Mouse (Mus musculus) olfactory bulb, adult 2 months (tissue): ENCODE measurements around the gene Gprin2.

Source experiments
- CTCF ChIP-seq: fragments of 200-500 bp; IDR thresholded peaks from 2 replicates; pipeline ENCODE4 v1.5.1; 2012; ENCODE audit warnings: low read depth, mild to moderate bottlenecking, low read length, moderate library complexity; ENCODE audit not compliant: insufficient read depth
- POLR2A ChIP-seq: fragments of 200-500 bp; IDR thresholded peaks from 2 replicates; pipeline ENCODE4 v1.6.1; 2012; ENCODE audit warnings: mild to moderate bottlenecking, low read depth, low read length, moderate library complexity; ENCODE audit not compliant: insufficient read depth

DNA sequence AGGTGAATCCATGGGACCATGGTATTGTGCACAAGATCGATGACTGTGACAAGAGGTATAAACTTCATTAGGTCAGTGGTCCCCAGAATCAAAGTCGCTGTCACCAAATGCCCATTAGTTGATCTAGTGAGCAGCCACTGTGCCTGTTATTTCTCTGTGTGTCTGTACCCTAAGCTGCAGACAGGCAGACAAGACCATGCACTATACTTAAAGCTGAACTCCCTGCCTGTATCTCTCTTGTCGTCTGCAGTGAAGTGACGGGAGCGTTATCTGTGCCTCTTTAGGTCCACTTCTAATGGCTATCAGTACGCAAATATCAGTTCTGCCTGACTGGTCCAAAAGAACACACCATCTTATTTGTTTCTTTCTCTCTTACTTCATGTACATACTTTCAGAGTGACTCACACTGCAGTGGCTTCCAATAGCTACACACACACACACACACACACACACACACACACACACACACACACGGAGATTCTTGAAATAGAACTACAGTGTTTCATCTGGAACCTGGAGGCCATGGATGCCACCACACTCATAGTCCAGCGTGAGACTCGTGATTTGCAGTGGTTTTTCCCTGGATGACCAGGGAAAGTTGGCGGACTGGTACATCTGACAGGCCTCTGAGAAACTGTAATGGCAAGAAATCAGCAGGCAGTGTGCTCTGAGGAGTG, 27.5 kb upstream of the Gprin2 start:
- no peak for TF ChIP-seq POLR2A
- no peak for TF ChIP-seq CTCF
